Mouse (Mus musculus): ENCODE data around the gene Insig1. TPM values are rescaled to one million over a fixed set of nuclear protein-coding genes. Genes with fewer than 3 reads are reported as not detected.

Gene Insig1
- polyA plus RNA-seq, 1 experiment from 2014 or later, result 48.5 TPM

- no peak overlapping the region for H3K27ac ChIP-seq (replicated peaks)
- H3K9ac ChIP-seq, result no peak overlapping the region
- H3K36me3 ChIP-seq, result no peaks in the 10 kb centered on the region
- WGBS, result 48% methylated on average over 3 of the region's 3 CpGs
- H3K4me2 ChIP-seq (replicated peaks), result no peak overlapping the region
- no peak for ATAC-seq (ENCODE audit: insufficient number of reproducible peaks, low FRiP score, low TSS enrichment, low read depth)
- no peak overlapping the region for H3K4me3 ChIP-seq (replicated peaks)
- no peaks in the 10 kb centered on the region for H3K9me3 ChIP-seq (replicated peaks)
- 0 out of 2 replicates have a peak, but pooled peaks cover 9% of the 10 kb centered on the region for H3K4me1 ChIP-seq
- H3K27me3 ChIP-seq, result no peaks in the 10 kb centered on the region
These were observed 7.1 kb upstream of the Insig1 start for GRCm38 (mm10) chr5:28063989-28064624.

GRCm38 (mm10) chr5:28065275-28065674 is 5.9 kb upstream of the Insig1 start:
- Histone ChIP-seq H3K36me3 (no peaks in the 10 kb centered on the region), H3K27me3 (no peaks in the 10 kb centered on the region), H3K4me3 (replicated peaks) (no peak overlapping the region), H3K9me3 (replicated peaks) (no peaks in the 10 kb centered on the region), H3K4me1 (peaks cover 17% of the 10 kb centered on the region), H3K27ac (replicated peaks) (no peak overlapping the region), H3K9ac (no peak overlapping the region), H3K4me2 (replicated peaks) (no peak overlapping the region)
- 55% methylated on average over 4 of the region's 4 CpGs for WGBS
- no peak for ATAC-seq (ENCODE audit: insufficient number of reproducible peaks, low FRiP score, low TSS enrichment, low read depth)

GRCm38 (mm10) chr5:28066311-28066710 is 4.9 kb upstream of the Insig1 start:
- Histone ChIP-seq H3K4me1 (peaks cover 22% of the 10 kb centered on the region), H3K4me2 (replicated peaks) (no peak overlapping the region), H3K27me3 (no peaks in the 10 kb centered on the region), H3K27ac (replicated peaks) (no peak overlapping the region), H3K9ac (no peak overlapping the region), H3K36me3 (no peaks in the 10 kb centered on the region), H3K4me3 (replicated peaks) (no peak overlapping the region), H3K9me3 (replicated peaks) (no peaks in the 10 kb centered on the region)
- WGBS, result 74% methylated on average over 5 of the region's 5 CpGs
- no peak for ATAC-seq (ENCODE audit: insufficient number of reproducible peaks, low FRiP score, low TSS enrichment, low read depth)

DNA sequence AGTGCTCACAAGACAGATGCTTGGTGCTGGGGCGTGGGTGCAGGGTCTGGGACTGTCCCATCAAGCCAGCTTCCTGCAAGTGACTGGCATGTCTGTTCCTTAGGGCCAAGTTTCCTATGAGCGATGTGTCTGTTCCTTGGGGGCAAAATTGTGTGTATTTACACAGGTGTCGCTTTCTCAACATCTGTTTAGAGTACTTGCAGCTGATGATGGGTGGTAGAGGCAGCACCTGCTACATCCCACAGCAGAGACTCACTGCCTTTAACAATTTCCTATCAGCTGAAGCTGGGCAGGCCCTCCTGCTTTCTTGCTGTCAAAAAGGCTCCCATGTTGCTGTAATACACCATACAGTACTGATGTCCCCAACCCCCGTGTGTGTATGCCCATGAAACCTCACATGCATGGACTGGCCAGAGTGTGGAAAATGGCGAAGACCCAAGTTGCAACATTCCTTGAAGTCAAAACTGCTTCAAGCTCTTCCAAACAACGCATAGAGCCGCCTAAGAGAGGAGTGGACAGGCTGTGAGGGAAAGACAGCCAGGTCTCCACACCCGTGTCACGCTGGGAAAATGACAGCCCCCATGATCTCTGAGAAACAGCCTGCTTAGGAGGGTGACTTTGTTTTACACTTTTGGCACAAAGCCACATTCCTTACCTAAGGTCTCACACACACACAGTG is 875 bp upstream of the Insig1 start:
- peak overlapping the region; percentile 34 for H3K9ac ChIP-seq
- WGBS, result 15% methylated on average over 9 of the region's 9 CpGs
- peak overlapping the region; percentile 76 for H3K4me2 ChIP-seq (replicated peaks)
- peaks cover 26% of the 10 kb centered on the region for H3K4me1 ChIP-seq
- H3K36me3 ChIP-seq, result peaks cover 18% of the 10 kb centered on the region
- no peak for ATAC-seq (ENCODE audit: insufficient number of reproducible peaks, low FRiP score, low TSS enrichment, low read depth)
- H3K4me3 ChIP-seq (replicated peaks), result peak overlapping the region; percentile 80
- H3K9me3 ChIP-seq (replicated peaks), result no peaks in the 10 kb centered on the region
- peak overlapping the region; percentile 90 for H3K27ac ChIP-seq (replicated peaks)
- H3K27me3 ChIP-seq, result no peaks in the 10 kb centered on the region

- peak; percentile 73 for ATAC-seq (ENCODE audit: insufficient number of reproducible peaks, low FRiP score, low TSS enrichment, low read depth)
- under 1% methylated on average over 50 of the region's 50 CpGs for WGBS
- peak overlapping the region; percentile 67 for H3K9ac ChIP-seq
- H3K4me1 ChIP-seq, result peaks cover 26% of the 10 kb centered on the region
- peaks cover 31% of the 10 kb centered on the region for H3K36me3 ChIP-seq
- H3K4me2 ChIP-seq (replicated peaks), result peak overlapping the region; percentile 76
- H3K9me3 ChIP-seq (replicated peaks), result no peaks in the 10 kb centered on the region
- H3K27me3 ChIP-seq, result no peaks in the 10 kb centered on the region
- peak overlapping the region; percentile 80 for H3K4me3 ChIP-seq (replicated peaks)
- peak overlapping the region; percentile 93 for H3K27ac ChIP-seq (replicated peaks)
These were observed 477 bp downstream of the Insig1 start for GRCm38 (mm10) chr5:28071456-28072223.

DNA sequence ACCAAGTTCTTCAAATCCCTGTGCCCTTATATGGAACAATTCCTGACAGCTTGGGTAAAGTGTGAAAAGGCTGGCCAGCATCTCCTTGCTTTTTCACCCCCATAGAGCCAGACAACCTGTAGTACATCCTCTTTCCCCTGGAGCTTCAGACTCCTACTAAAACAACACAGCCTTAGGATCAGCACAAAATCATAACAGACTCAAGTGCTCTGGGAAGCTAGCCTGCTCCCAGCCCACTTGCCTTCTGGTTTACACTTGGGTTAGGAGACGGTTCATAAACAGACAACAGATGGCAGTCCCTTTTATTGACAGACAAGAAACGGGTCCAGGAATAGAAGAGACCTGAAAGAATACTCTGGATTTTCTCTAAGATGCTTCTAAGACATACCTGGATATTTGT is 8.3 kb downstream of the Insig1 start:
- Histone ChIP-seq H3K9me3 (replicated peaks) (no peaks in the 10 kb centered on the region), H3K27ac (replicated peaks) (no peak overlapping the region), H3K9ac (no peak overlapping the region), H3K4me3 (replicated peaks) (no peak overlapping the region), H3K4me1 (no peaks in the 10 kb centered on the region), H3K36me3 (peaks cover 30% of the 10 kb centered on the region), H3K27me3 (no peaks in the 10 kb centered on the region), H3K4me2 (replicated peaks) (no peak overlapping the region)
- 51% methylated on average over 2 of the region's 2 CpGs for WGBS
- ATAC-seq (ENCODE audit: insufficient number of reproducible peaks, low FRiP score, low TSS enrichment, low read depth), result no peak

DNA sequence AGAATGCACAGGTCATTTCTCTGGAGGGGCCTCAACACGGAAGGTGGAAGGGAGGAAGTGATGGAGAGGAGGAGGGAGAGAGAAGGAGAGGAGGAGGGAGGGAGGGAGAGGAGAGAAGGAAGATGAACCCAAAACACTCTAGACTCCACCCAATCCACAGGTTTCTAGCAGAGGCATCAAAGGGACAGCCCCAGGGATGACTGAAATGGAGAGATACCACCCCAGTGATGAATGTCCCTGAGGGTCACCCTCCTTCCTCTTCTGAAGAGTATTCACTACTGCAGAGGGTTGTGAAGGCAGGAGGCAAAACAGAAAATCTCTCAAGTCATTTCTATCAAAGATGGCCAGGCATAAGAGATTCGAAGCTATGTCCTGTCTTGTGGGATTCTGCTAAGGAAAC is 10.0 kb downstream of the Insig1 start:
- ATAC-seq (ENCODE audit: insufficient number of reproducible peaks, low FRiP score, low TSS enrichment, low read depth), result no peak
- Histone ChIP-seq H3K27me3 (no peaks in the 10 kb centered on the region), H3K4me3 (replicated peaks) (no peak overlapping the region), H3K9me3 (replicated peaks) (no peaks in the 10 kb centered on the region), H3K4me1 (no peaks in the 10 kb centered on the region), H3K36me3 (peaks cover 14% of the 10 kb centered on the region), H3K27ac (replicated peaks) (no peak overlapping the region), H3K9ac (no peak overlapping the region), H3K4me2 (replicated peaks) (no peak overlapping the region)
- 72% methylated on average over 2 of the region's 2 CpGs for WGBS

DNA sequence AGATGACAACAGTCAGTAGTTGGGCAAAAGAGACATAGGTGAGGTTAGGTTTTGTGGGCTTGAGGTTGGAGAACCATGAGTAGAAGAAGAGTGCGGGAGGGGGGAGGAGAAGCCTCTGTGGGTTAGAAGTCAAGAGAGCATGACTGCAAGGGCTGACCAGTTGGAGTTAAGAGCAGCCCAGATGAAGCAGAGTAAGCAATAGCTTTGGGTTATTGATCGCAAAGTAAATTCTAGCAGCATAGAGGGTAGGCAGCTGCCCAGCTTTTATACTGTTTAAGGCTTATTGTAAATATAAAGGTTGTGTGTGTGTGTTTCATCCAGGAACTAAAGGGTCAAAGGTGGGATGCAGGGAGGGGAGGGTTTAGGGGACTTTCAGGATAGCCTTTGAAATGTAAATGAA is 10.7 kb downstream of the Insig1 start:
- no peaks in the 10 kb centered on the region for H3K9me3 ChIP-seq (replicated peaks)
- ATAC-seq (ENCODE audit: insufficient number of reproducible peaks, low FRiP score, low TSS enrichment, low read depth), result no peak
- WGBS, result 88% methylated on average over 2 of the region's 2 CpGs

DNA sequence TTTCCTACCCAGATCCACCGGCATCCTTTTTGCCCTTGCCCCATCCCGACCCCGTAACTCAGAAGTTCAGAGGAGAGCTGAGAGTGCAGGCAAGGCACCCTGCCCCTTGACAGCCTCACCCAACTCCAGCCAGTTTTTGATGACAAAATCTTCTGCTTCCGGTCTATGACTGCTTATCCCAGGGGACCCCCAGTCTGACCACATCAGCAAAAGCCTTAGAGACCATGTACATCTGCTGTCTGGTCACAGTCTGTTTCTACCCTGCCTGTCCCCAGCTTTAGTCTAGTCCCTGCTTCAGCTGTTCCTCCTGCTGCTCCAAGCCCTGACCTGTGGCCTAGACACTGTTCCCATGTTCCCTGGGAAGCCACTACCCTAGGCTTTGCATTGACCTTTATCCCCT is 11.1 kb downstream of the Insig1 start:
- peaks cover 7% of the 10 kb centered on the region; the same call in 1 of the 2 replicates for H3K36me3 ChIP-seq
- 50% methylated on average over 4 of the region's 4 CpGs for WGBS

More for the DNA sequence above, 10.7 kb downstream of the Insig1 start:
- Histone ChIP-seq H3K4me2 (replicated peaks) (no peak overlapping the region), H3K27ac (replicated peaks) (no peak overlapping the region), H3K27me3 (no peaks in the 10 kb centered on the region), H3K4me1 (no peaks in the 10 kb centered on the region), H3K36me3 (peaks cover 7% of the 10 kb centered on the region; the same call in 1 of the 2 replicates), H3K4me3 (replicated peaks) (no peak overlapping the region), H3K9ac (no peak overlapping the region)

GRCm38 (mm10) chr5:28082796-28083195 is 11.6 kb downstream of the Insig1 start:
- no peaks in the 10 kb centered on the region for H3K4me1 ChIP-seq
- no peaks in the 10 kb centered on the region for H3K27me3 ChIP-seq
- ATAC-seq (ENCODE audit: insufficient number of reproducible peaks, low FRiP score, low TSS enrichment, low read depth), result no peak
- H3K9ac ChIP-seq, result no peak overlapping the region
- H3K4me2 ChIP-seq (replicated peaks), result no peak overlapping the region
- H3K27ac ChIP-seq (replicated peaks), result no peak overlapping the region
- no peak overlapping the region for H3K4me3 ChIP-seq (replicated peaks)
- peaks cover 7% of the 10 kb centered on the region; the same call in 1 of the 2 replicates for H3K36me3 ChIP-seq
- H3K9me3 ChIP-seq (replicated peaks), result no peaks in the 10 kb centered on the region
- WGBS, result 40% methylated on average over 3 of the region's 3 CpGs

More for the DNA sequence above, 11.1 kb downstream of the Insig1 start:
- no peak for ATAC-seq (ENCODE audit: insufficient number of reproducible peaks, low FRiP score, low TSS enrichment, low read depth)
- no peaks in the 10 kb centered on the region for H3K4me1 ChIP-seq
- H3K9me3 ChIP-seq (replicated peaks), result no peaks in the 10 kb centered on the region
- no peak overlapping the region for H3K4me3 ChIP-seq (replicated peaks)
- H3K9ac ChIP-seq, result no peak overlapping the region
- no peaks in the 10 kb centered on the region for H3K27me3 ChIP-seq
- H3K4me2 ChIP-seq (replicated peaks), result no peak overlapping the region
- no peak overlapping the region for H3K27ac ChIP-seq (replicated peaks)

DNA sequence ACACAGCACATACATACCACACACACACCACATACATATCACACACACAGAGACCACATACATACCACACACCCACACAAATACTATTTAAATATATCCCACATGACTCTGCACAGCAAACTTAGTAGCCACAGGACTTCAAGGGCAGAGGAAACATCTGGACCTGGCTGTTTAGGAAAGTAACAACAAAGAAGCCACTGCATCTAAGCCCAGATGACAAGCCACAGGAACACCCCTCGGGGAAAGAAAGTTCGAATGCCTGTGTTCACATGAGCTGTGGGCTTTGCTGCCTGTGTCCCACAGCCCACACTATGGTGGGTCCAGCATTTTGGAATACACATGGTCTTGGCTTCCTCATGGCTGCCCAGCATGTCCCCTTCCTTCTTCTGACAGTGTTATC is 13.6 kb downstream of the Insig1 start:
- Histone ChIP-seq H3K27ac (replicated peaks) (no peak overlapping the region), H3K9me3 (replicated peaks) (no peaks in the 10 kb centered on the region), H3K36me3 (no peaks in the 10 kb centered on the region), H3K9ac (no peak overlapping the region), H3K4me1 (no peaks in the 10 kb centered on the region), H3K4me3 (replicated peaks) (no peak overlapping the region), H3K27me3 (no peaks in the 10 kb centered on the region), H3K4me2 (replicated peaks) (no peak overlapping the region)
- no peak for ATAC-seq (ENCODE audit: insufficient number of reproducible peaks, low FRiP score, low TSS enrichment, low read depth)
- WGBS, result 40% methylated on average over 2 of the region's 2 CpGs

All from embryonic facial prominence, embryonic 15.5 days (tissue).